Mouse (Mus musculus): ENCODE data around the gene C1qtnf9.

The C1qtnf9 gene

GRCm38 (mm10) chr14:60751581-60751980 is 16.4 kb upstream of the C1qtnf9 start:
- no peak for DNase-seq (ENCODE audit: low read depth)

- peak; percentile 27 for DNase-seq (ENCODE audit: low read depth)
Measured at GRCm38 (mm10) chr14:60752892-60753800, 14.8 kb upstream of the C1qtnf9 start.

- DNase-seq (ENCODE audit: low read depth), result no peak
Measured at GRCm38 (mm10) chr14:60753801-60754126, 14.2 kb upstream of the C1qtnf9 start.

GRCm38 (mm10) chr14:60754656-60755055 is 13.3 kb upstream of the C1qtnf9 start:
- no peak for DNase-seq (ENCODE audit: low read depth)

- DNase-seq (ENCODE audit: low read depth), result no peak
Measured at GRCm38 (mm10) chr14:60756271-60756670, 11.7 kb upstream of the C1qtnf9 start.

GRCm38 (mm10) chr14:60757265-60757664 is 10.7 kb upstream of the C1qtnf9 start:
- DNase-seq (ENCODE audit: low read depth), result peak; percentile 36

GRCm38 (mm10) chr14:60757722-60758121 is 10.2 kb upstream of the C1qtnf9 start:
- DNase-seq (ENCODE audit: low read depth), result no peak

GRCm38 (mm10) chr14:60759097-60759496 is 8.8 kb upstream of the C1qtnf9 start:
- DNase-seq (ENCODE audit: low read depth), result no peak

GRCm38 (mm10) chr14:60761801-60762200 is 6.1 kb upstream of the C1qtnf9 start:
- no peak for DNase-seq (ENCODE audit: low read depth)

GRCm38 (mm10) chr14:60762754-60763153 is 5.2 kb upstream of the C1qtnf9 start:
- DNase-seq (ENCODE audit: low read depth), result no peak

- DNase-seq (ENCODE audit: low read depth), result no peak
Measured at GRCm38 (mm10) chr14:60763746-60764145, 4.2 kb upstream of the C1qtnf9 start.

GRCm38 (mm10) chr14:60764526-60764925 is 3.4 kb upstream of the C1qtnf9 start:
- no peak for DNase-seq (ENCODE audit: low read depth)

- no peak for DNase-seq (ENCODE audit: low read depth)
Measured at GRCm38 (mm10) chr14:60765025-60765424, 2.9 kb upstream of the C1qtnf9 start.

- no peak for DNase-seq (ENCODE audit: low read depth)
Measured at GRCm38 (mm10) chr14:60769340-60769739, 1.4 kb downstream of the C1qtnf9 start.

- no peak for DNase-seq (ENCODE audit: low read depth)
Measured at GRCm38 (mm10) chr14:60770594-60770993, 2.7 kb downstream of the C1qtnf9 start.

GRCm38 (mm10) chr14:60771057-60771456 is 3.1 kb downstream of the C1qtnf9 start:
- peak; percentile 80 for DNase-seq (ENCODE audit: low read depth)

GRCm38 (mm10) chr14:60773476-60773875 is 5.5 kb downstream of the C1qtnf9 start:
- peak; percentile 26 for DNase-seq (ENCODE audit: low read depth)

- no peak for DNase-seq (ENCODE audit: low read depth)
Measured at GRCm38 (mm10) chr14:60776521-60776920, 8.6 kb downstream of the C1qtnf9 start.

- DNase-seq (ENCODE audit: low read depth), result peak; percentile 73
Measured at GRCm38 (mm10) chr14:60777485-60777919, 9.6 kb downstream of the C1qtnf9 start.

GRCm38 (mm10) chr14:60779198-60779597 is 11.3 kb downstream of the C1qtnf9 start:
- no peak for DNase-seq (ENCODE audit: low read depth)

GRCm38 (mm10) chr14:60782121-60782656 is 14.3 kb downstream of the C1qtnf9 start:
- no peak for DNase-seq (ENCODE audit: low read depth)

GRCm38 (mm10) chr14:60783196-60783595 is 15.3 kb downstream of the C1qtnf9 start:
- peak; percentile 22 for DNase-seq (ENCODE audit: low read depth)
